Mouse (Mus musculus) heart, postnatal 0 days (tissue): ENCODE measurements around the gene Kcnip4.

Source experiments
- CTCF ChIP-seq: IDR thresholded peaks from 2 replicates; pipeline ENCODE4 v1.5.1; 2016; ENCODE audit warnings: antibody characterized with exemption, control low read depth, low read depth
- EP300 ChIP-seq: IDR thresholded peaks from 2 replicates; pipeline ENCODE4 v1.6.1; 2016; ENCODE audit warnings: antibody characterized with exemption, low read depth

DNA sequence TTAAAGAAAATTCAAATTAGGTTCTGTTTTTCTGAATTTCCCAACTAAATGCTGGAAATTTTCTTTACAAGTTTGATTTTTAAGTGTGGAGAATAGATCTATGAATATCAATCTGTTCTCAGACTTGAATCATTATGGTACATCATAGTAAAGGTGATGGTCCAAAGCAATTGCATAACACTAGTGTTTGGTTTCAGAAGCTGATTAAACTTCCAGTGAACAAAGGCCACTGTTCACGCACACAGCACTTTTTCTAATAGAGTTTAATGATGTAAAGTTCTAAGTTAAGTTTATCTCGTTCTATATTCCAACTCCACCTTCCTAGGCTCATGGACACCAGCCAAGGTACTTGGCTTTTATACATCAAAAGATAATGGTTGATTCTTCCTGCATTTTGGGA is 219.4 kb downstream of the Kcnip4 start:
- TF ChIP-seq CTCF = no peak
- no peak for TF ChIP-seq EP300
